Mouse (Mus musculus): ENCODE data around the gene Pak3.

DNA sequence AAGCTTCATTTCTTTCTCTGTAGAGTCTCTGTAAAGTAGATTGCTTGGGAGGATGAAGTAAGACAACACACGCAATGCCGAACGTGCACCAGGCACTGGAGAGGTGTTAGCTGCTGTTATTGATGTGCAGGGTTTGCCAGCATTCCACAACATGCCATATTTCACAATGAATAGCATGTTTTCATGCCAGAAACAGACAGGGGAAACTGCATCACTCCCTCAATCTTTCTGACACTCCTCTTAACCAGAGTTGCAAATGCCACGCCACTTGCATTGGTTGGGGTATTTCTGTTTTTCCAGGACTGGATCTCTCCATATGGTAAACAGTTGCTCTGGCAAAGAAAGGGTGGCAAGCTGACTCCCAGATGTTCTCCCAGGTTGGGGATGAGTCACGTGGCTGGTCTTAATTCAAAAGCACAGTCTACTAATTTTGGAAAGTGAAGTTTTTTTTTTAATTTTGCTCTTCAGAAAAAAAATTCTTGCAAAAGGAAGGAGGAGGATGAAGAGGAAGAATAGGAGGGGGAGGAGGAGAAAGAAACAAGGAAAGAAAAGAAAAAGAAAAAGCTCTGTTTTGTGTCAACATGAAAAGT is 16.5 kb upstream of the Pak3 start:
- TF ChIP-seq CTCF (IDR thresholded peaks at IDR 0.05; ENCODE audit: low read depth) (no peak), EP300 (IDR thresholded peaks at IDR 0.05; ENCODE audit: low read depth) (no peak)
